Mouse (Mus musculus) gastrocnemius, postnatal 4 days (tissue): ENCODE data around the gene Fgf4. TPM values are rescaled to one million over a fixed set of nuclear protein-coding genes. Genes with fewer than 3 reads are reported as not detected.

Source experiments
- DNase-seq, 2 experiments: peaks; one replicate each; pipeline ENCODE4 v3.0.0; 2021 to 2022; ENCODE audit warnings: low spot score in 2 of 2, mixed read lengths in 2 of 2
- long read RNA-seq, 2 experiments: library from polyadenylated mRNA; stranded (forward); transcript quantifications; one replicate each; pipeline ENCODE4 v2.0.0; 2021
- total RNA-seq, 2 experiments: library from RNA; stranded (reverse); gene quantifications; 2 replicates each; pipeline ENCODE4 v1.2.3; 2021

Gene Fgf4
- under 1 TPM; 0.07 to 0.13 TPM for total RNA-seq
- long read RNA-seq, experiment 1, partial matches to known transcripts = 1 of 1 reads
- long read RNA-seq, experiment 1, other reads (novel, unspliced or antisense) = 0 of 1 reads
- long read RNA-seq, experiment 2, partial matches to known transcripts = 2 of 2 reads
- long read RNA-seq, experiment 2, other reads (novel, unspliced or antisense) = 0 of 2 reads

DNA sequence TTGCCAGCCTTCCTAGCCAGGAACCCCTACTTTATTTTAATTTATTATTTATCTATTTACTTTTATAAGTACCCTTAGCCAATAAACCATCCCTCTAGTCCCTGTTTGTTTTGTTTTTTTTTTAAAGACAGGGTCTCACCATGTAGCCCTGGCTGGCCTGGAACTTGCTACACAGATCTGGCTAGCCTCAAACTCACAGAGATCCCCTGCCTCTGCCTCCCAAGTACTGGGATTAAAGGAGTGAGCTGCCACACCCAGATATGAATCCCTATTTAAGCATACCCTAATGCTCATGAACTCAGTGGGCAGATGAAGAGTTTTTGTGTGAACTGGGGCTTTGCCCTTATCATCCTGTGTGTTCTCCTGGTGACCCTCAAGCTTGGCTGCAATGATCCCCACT is at the start of gene Fgf4:
Fgf4 (plus strand) TSS at position 301 of the 400 bp plus-strand sequence.
- no peak for DNase-seq

DNA sequence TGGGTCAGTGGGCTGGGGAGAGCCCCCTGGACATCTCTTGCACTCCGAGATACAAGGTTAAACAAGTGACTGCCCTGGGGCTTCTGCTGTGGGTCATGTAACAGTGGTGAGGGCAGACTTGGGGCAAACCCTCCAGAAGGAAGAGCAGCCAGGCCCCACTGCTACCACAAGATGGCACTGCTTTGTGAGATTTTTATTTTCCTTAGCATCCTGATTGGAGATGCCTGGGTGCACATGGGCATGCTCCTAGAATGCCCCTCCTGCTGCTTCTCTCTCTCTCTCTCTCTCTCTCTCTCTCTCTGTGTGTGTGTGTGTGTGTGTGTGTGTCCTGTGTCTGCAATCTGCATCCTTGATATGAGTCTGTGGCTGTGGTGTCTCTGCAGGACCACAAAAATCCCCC is 48.7 kb upstream of the Fgf4 start:
- DNase-seq = no peak

DNA sequence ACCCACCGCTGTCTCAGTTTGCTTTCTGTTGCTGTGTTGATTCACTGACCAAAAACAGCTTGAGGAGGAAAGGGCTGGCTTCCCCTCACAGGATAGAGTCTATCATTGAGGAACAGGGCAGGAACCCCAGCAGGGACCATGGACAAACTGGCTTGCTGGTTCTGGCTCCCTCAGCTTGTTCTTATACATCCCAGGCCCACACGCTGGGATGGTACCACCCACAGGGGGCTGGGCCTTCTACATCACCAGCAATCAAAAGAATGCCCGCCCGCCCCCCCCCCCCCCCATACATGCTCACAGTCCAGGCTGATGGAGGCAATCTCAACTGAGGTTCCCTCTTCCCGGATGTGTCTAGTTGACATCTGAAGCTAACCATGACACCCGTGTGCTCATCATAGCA is 40.1 kb upstream of the Fgf4 start:
- DNase-seq = no peak

DNA sequence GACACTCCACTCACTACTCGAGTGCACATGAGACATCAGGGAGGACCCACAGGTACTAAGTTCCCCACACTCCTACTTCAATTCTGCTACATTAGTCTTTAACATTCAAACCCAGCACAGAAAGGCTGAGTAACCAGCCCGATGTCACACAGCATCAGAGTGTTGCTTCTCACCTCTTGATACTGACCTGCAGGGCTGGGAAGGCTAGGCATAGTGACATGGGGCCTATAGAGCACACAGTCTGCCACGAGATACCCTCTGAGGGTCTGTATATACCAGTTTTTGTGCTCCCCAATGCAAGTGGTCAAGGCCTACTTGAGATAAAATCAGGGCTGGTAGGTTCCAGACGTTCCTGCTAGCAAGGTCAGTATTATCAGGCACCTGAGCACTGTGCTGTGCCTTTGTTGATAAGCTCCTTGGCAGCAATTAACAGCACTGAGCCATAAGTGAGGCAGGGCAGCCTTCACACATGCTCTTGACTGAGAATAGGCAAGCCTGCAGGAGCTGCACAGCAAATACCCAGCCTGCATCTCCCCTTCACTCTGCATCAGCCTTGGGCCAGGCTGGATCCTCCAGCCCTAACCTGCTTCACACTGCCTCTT is 39.1 kb upstream of the Fgf4 start:
- no peak for DNase-seq

DNA sequence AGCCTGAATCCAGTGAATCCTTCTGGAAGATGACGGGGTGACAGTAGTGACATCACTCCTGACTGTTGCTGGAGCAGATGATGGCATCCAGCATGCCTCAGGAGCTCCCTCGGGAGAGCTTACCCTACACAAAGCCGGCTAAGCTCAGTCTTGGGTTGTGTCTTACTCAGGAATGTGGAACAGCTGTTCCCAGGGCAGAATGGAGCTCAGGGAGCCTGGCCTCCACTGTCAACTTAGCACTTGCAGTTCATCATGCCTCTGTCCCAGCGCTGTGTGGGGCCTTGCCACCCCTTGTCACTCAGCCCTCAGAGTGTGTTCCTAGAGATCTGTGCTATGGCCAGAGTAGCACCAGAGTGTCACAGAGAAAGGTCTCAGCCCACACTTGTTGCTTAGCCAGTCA is 35.6 kb upstream of the Fgf4 start:
- DNase-seq = no peak

DNA sequence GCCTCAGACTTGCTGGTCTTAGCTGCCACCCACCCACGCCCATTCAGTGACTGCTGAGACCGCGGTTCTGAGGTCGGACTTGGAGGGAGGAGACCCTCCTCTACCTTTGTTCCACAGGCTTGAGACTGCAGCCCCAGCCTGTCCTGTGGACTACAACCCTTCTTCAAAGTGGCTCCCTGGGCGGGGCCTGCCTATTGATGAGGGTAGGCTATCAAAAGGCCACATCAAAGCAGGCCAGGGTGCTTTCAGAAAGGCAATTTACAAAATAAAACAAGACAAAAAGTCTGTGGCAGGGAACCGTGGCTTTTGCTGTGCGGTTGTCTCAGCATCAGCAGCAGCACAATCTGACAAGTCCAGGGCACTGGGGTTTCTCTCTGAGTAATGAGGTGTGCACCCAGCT is 25.3 kb upstream of the Fgf4 start:
- DNase-seq = no peak

DNA sequence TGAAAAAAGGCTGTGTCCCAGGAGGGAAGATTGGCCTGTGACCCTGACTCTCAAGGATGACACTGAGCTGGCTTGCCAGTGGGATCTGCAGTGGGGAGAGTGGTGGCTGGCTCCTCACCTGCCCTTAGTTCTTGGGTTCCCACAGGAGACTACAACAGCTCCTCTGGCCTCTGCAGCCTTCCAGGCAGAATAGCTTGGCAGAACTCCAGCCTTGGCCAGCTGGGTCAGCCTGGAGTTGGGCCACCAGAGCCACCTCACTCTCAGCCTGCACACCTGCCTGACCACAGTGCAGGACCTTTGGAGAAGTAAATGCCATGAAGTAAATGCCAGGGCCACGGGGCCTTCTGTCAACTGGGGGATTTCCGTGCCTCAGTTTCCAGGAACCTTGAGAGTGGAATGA is 23.2 kb upstream of the Fgf4 start:
- no peak for DNase-seq

DNA sequence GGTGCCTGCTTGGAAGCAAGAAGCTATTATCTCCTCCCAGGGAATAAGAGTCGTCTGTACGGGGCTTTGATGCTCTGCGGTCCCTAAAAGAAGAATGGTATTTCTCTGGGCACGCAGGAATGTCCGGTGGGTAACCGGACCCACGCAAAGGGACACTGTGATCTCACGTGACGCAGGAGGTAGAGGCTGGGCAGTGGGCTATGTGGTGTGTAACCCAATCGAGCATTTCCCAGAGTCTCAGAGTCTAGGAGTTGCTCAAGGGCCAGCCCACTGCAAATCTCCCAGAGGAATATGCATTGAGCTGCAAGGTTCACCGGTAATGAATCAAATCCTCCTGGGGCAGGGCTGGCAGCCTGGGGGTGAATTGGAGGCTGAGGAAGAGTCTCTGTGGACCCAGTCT is 18.8 kb upstream of the Fgf4 start:
- DNase-seq = no peak

DNA sequence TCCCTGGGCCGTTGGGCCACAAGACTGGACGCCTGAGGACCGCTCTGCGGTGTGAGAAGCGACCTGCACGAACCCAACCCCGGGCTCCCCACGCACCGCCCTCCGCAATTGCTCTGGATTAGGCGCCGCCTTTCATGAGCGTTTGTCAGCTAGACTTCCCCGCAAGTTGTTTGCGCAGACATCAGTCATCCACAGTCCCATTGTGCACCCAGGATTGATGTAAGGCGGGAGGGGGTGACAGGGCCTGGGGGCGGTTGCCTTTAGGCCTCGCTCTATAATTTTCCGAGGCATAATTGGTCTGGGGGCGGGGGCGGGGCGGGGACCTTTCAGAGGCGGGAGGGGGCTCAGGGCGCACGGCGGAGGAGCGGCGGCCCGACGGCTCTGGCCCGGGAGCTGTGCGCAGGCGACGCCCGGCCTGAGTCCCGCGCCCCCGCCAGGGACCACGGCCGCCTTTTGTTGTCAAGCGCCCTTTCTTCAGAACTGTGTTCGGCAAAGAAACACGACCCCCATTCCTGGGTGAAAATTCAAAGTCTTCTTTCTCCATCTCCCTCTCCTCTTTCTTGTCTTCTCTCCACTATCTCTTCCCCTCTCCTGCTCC is 9.2 kb upstream of the Fgf4 start, which contains the start of gene Fgf3:
Fgf3 (plus strand) TSS at position 193 of the 598 bp plus-strand sequence.
- no peak for DNase-seq

DNA sequence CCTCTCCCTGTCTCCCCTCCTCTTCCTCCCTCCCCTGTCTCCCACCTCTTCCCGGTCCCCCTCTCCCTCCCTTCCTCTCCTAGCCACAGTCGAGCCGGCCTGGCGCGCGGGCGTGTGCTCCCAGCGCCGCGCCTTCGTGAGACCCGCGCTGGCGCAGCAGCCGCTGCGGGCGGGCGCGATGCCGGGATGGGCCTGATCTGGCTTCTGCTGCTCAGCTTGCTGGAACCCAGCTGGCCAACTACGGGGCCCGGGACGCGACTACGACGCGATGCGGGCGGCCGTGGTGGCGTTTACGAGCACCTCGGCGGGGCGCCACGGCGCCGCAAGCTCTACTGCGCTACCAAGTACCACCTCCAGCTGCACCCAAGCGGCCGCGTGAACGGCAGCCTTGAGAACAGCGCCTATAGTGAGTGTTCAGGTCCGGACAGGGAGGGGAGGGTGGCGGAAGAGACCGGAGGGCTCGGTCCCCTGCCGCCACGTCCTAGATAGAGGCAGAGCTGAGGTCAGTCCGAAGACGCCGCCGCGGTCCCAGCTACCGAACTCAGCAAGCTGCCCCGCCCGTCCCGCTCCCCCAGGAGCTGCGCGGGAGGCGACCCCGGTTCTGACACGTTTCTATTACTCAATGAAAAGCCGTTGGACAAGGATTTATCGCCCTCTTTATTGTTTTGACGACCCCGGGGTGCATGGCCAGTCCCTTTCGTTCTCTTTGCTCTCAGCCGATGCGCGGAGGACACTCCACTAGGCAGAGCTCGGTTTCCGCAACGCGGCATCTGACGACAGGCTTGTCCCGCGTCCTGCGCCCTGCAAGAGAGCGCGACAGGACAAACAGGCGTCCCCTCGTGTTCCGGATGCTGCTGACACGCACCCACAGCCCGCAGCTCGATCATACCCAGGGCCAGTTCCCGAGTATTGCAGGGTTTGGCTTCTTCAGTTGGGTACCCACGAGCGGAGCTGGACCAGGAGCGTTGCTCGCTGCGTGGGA is 8.4 kb upstream of the Fgf4 start:
- DNase-seq = no peak

DNA sequence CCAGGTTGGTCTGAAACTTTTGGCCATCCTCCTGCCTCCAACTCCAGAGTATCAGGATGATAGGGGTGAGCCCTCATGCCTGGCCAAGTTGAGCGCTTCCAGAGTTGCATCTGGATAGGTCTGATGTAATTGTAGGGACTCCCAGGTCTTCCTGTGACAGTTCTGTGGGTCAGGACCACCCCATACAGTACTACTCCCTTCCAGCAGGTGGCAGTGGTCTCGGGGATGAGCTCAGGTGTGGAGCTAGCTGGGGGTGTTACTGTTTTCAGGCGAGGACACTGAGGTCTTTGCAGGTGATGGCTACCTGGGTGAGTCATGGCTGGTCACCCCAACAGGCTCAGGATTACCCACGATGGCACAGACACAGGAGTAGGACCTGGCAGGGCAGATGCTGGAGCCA is 1.0 kb upstream of the Fgf4 start:
- DNase-seq = no peak

DNA sequence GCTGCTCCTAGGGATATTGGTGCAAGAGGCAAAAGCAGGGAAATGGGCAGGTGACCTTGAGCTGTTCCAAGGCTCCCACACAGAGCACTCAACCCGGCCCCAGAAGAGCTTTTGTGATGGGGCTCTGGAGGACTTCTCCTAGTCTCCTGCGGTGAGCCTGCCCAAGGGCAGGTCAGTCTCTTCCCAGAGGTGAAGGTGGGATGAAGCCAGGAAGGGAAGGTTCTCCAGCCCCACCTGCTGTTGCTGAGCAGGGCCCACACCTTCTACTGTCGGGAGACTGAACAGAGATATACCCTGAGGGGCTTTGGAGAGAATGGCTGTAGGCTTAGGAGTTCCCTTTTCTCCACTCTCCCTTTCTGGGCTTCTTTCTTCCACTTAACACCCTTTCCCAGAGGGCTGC is 4.2 kb downstream of the Fgf4 start:
- no peak for DNase-seq

DNA sequence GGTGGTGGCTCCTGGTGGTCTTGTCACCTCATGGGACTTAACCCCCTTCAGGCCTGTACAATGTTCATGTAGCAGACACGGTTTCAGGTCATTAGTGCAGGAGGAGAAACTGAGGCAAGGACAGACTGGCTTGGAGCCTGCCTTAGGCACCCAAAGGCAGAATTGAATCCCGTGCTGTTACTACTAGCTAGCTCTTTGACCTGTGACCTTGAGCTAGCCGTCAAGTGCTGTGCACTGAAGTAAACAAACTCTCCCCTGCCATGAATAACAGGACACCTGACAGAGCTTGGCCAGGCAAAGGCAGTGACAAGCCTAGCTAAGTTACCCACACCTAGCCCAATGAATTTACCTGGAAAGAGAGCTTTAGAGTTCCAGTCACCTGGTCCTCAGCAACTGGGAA is 7.8 kb downstream of the Fgf4 start:
- no peak for DNase-seq

DNA sequence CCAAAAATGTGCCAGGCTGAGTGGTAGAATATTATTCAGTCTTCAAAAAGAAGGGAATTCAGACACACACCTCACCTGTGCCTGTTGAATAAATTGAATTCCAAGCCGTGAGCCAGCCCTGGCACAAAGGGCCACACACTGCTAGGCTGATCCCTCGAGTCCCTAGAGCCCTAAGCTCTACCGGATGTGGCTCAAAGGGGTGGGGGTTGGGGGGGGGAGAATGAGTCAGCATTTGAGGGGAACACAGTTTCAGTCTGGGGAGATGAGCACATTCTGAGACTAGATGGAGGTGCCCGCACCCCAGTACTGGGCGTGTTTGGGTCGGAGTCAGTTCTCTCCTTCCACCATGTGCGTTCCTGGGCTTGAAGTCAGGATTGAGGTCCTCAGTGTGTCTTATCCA is 10.0 kb downstream of the Fgf4 start:
- DNase-seq = no peak

DNA sequence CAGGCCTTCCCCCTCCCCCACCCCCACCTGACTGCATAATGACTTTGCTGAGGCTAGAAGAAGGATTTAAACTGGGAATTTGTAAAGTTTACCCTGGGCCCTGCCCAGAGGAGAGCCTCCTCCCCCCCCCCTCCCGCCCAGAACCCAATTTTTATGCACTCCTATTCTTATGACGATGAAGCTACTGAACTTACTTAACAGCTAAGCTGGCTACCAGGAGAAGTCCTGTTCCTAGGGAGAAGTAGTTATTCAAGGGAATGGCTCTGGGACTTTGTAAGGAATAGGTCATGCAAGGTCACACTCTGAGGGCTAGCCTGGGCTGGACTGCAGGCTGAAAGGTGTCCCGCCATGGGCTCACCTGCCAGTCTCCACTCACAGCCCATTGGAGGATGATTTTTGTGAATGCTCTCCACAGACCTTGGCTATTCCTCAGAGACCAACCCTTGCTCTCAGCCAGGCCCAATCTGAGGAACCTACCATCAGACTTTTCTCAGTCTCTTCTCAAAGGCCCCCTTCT is 10.7 kb downstream of the Fgf4 start:
- no peak for DNase-seq

DNA sequence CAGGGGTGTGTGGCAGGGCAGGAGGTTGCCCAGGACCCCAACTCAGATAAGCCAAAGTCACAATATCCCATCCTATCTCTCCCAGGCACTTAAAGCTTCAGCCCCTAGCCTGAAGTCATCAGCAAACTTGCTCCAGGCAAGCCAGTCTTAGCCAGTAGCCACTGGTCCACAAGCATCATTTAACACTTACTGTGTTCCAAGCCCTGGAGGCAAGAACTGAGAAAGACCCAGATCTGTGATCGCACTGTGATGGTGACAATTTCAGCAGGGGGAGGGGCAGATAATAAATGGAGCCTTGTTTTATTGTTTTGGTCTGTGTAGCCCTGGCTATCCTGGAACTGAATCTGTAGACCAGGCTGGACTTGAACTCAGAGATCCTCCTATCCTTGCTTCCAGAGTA is 11.5 kb downstream of the Fgf4 start:
- DNase-seq = no peak

DNA sequence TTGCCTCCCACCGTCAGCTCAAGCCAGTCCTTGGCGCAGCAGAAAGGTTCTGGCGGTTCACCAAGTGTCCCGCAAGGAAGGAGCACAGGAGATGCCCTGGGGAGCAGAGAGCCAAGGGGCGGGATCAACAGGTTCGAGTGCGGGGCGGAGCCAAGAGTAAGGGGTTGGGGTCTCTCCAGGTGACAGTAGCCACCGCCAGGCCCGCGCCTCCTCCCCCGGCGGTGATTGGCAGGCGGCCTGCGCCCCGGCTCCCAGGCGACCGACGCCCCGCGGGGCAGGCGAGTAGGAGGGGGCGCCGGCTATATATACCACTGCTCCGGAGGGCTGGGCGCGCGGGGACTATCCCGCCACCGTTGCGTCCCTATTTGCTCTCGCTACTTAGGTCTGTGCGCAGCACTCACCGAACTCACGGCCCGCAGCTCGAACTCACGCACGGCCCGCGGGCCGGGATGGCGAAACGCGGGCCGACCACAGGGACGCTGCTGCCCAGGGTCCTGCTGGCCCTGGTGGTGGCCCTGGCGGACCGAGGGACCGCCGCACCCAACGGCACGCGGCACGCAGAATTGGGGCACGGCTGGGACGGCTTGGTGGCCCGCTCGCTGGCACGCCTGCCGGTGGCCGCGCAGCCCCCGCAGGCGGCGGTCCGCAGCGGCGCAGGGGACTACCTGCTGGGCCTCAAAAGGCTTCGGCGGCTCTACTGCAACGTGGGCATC is 14.0 kb downstream of the Fgf4 start:
- DNase-seq = no peak

DNA sequence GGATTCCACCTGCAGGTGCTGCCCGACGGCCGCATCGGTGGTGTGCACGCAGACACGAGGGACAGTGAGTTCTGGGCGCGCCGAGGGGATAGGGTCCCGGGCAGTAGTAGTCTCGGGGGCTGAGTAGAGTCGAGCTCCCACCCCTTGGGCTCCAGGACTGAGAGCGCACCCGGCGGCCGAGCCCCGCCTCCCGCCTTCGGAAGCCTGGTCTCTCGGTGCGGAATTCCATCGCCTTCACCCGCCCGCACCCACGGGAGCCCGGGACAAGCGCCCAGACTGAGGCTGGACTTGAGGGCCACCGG is 14.6 kb downstream of the Fgf4 start:
- no peak for DNase-seq

DNA sequence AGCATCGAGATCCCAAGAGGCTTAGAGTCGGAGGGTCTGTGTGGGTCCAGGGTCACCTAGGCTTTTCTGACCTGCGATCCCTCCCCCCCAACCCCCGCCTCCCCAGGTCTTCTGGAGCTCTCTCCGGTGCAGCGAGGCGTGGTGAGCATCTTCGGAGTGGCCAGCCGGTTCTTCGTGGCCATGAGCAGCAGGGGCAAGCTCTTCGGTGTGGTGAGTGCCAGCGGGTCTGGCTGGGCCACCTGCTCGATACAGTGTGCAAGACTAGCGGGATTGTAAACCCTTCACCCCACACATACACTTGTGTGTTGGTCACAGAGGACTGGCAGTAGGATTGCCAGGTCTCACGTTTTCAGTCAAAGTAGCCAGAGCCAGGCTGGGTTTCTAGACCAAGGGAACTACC is 15.0 kb downstream of the Fgf4 start:
- no peak for DNase-seq

DNA sequence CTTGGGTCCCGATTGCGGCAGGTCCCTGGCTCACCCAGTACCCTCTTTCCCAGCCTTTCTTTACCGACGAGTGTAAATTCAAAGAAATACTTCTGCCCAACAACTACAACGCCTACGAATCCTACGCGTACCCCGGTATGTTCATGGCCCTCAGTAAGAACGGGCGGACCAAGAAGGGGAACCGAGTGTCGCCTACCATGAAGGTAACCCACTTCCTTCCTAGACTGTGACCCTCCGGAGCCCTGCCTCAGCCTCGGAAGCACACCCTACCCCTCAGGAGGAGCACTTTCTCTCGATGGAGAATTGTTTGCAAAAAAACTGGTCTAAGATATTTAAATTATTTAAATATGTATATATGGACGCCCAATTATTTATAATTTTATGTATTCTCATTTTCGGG is 15.5 kb downstream of the Fgf4 start:
- DNase-seq = no peak

DNA sequence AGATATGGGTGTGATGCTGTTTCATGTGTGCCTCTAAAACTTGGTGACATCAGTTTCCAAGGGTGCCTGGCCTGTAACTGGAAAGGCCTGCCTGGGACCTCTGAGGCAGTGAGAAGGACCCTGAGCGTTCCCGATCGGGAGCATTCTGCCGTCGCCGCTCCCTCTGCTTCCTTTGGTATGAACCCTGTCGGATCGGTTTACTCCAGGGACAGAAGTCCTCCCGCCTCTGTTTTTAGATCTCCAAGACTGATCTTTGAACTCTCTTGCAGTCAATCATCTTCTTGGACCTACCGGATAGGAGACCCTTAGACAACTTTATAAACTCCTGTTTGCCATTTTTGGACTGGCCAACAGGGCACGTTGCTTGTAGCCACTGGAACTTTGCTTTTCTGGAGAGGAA is 16.0 kb downstream of the Fgf4 start:
- DNase-seq = no peak
